Mouse (Mus musculus): ENCODE data around the gene Smg5.

DNA sequence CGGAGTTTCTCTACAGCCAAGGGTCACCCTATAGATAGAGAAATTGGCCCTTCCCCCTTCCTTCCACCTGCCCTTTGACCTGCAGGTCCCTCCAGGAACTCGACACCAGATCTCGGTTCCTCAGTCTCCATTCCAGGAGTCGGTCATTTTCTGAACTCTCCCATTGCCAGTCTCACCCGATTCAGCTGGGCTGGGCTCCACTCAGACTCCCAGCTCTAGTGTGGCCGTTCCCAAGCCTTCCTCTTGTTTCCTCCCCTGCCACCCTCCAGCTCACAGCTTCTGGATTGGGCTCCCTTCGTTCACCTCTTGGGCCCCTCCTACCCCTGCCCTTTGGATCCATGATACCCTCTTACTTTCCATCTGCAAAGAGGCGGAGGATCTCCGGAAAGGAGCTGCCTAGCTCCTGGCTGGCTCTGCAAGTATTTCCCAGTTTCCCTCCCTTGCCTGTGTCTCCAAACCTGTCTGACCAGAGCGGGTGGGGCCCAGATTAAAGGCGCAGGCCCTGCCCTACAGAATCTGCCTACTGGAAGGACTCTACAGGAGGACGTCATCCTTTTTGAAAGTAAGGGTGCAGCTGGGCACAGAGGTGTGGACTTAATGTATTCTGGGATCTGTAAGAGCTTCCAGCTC lies 1.9 kb upstream of the Smg5 start:
- TF ChIP-seq CTCF (IDR thresholded peaks at IDR 0.05; ENCODE audit: control insufficient read depth, insufficient read depth, low read length) (no peak), POLR2A (IDR thresholded peaks at IDR 0.05; ENCODE audit: borderline replicate concordance, control insufficient read depth, low read depth, low read length) (no peak)

All from bone marrow, adult 2 months (tissue).